Mouse (Mus musculus): ENCODE measurements at regions not wholly inside any gene's neighbourhood (a gene's known extent, or its start where the extent isn't known, plus 50 kb on each side); places are given as distances from the start of the nearest gene placed in this dataset.

GRCm38 (mm10) chr5:77888534-77888933 lies 480.7 kb upstream of the Igfbp7 start:
- Histone ChIP-seq H3K9ac (ENCODE audit: low read depth, poor library complexity, severe bottlenecking) (no peak overlapping the region), H3K4me1 (ENCODE audit: control insufficient read depth, insufficient read depth, low read length) (no peaks in the 10 kb centered on the region), H3K9me3 (replicated peaks; ENCODE audit: control insufficient read depth, insufficient read depth, low read length, poor library complexity, severe bottlenecking) (no peaks in the 10 kb centered on the region), H3K27ac (ENCODE audit: insufficient read depth, low read length) (no peak overlapping the region), H3K4me3 (ENCODE audit: low read depth, low read length) (no peak overlapping the region), H3K36me3 (ENCODE audit: control insufficient read depth, insufficient read depth, low read length, poor library complexity, severe bottlenecking) (no peaks in the 10 kb centered on the region), H3K27me3 (ENCODE audit: control insufficient read depth, insufficient read depth, low read length, poor library complexity, severe bottlenecking) (no peaks in the 10 kb centered on the region; the same call in 1 of the 2 replicates)
- TF ChIP-seq EP300 (IDR thresholded peaks at IDR 0.05; ENCODE audit: insufficient read depth, low read depth, low read length) (no peak), CTCF (IDR thresholded peaks at IDR 0.05; ENCODE audit: low read depth, low read length) (no peak)

- Histone ChIP-seq H3K9me3 (replicated peaks; ENCODE audit: control insufficient read depth, insufficient read depth, low read length, poor library complexity, severe bottlenecking) (no peaks in the 10 kb centered on the region), H3K4me1 (ENCODE audit: control insufficient read depth, insufficient read depth, low read length) (no peaks in the 10 kb centered on the region), H3K9ac (ENCODE audit: low read depth, poor library complexity, severe bottlenecking) (no peak overlapping the region), H3K4me3 (ENCODE audit: low read depth, low read length) (no peak overlapping the region), H3K36me3 (ENCODE audit: control insufficient read depth, insufficient read depth, low read length, poor library complexity, severe bottlenecking) (no peaks in the 10 kb centered on the region), H3K27ac (ENCODE audit: insufficient read depth, low read length) (no peak overlapping the region), H3K27me3 (ENCODE audit: control insufficient read depth, insufficient read depth, low read length, poor library complexity, severe bottlenecking) (no peaks in the 10 kb centered on the region)
- TF ChIP-seq POLR2A (IDR thresholded peaks at IDR 0.05; ENCODE audit: insufficient read depth, low read length) = no peak
- TF ChIP-seq CTCF (IDR thresholded peaks at IDR 0.05; ENCODE audit: low read depth, low read length) = no peak
- no peak for TF ChIP-seq EP300 (IDR thresholded peaks at IDR 0.05; ENCODE audit: insufficient read depth, low read depth, low read length)
Observed at GRCm38 (mm10) chr5:77871403-77871802, 463.6 kb upstream of the Igfbp7 start.

- TF ChIP-seq CTCF (IDR thresholded peaks at IDR 0.05; ENCODE audit: low read depth, low read length) (no peak), EP300 (IDR thresholded peaks at IDR 0.05; ENCODE audit: insufficient read depth, low read depth, low read length) (no peak), POLR2A (IDR thresholded peaks at IDR 0.05; ENCODE audit: insufficient read depth, low read length) (no peak)
- no peak overlapping the region for H3K4me3 ChIP-seq (ENCODE audit: low read depth, low read length)
- H3K9ac ChIP-seq (ENCODE audit: low read depth, poor library complexity, severe bottlenecking) = no peak overlapping the region
- no peaks in the 10 kb centered on the region for H3K27me3 ChIP-seq (ENCODE audit: control insufficient read depth, insufficient read depth, low read length, poor library complexity, severe bottlenecking)
- H3K27ac ChIP-seq (ENCODE audit: insufficient read depth, low read length) = no peak overlapping the region
- no peaks in the 10 kb centered on the region for H3K4me1 ChIP-seq (ENCODE audit: control insufficient read depth, insufficient read depth, low read length)
- H3K9me3 ChIP-seq (replicated peaks; ENCODE audit: control insufficient read depth, insufficient read depth, low read length, poor library complexity, severe bottlenecking) = no peaks in the 10 kb centered on the region
- no peaks in the 10 kb centered on the region for H3K36me3 ChIP-seq (ENCODE audit: control insufficient read depth, insufficient read depth, low read length, poor library complexity, severe bottlenecking)
Observed at GRCm38 (mm10) chr5:77865342-77865741, 457.5 kb upstream of the Igfbp7 start.

GRCm38 (mm10) chr5:77855191-77855590 lies 447.4 kb upstream of the Igfbp7 start:
- Histone ChIP-seq H3K27ac (ENCODE audit: insufficient read depth, low read length) (no peak overlapping the region), H3K9ac (ENCODE audit: low read depth, poor library complexity, severe bottlenecking) (no peak overlapping the region), H3K9me3 (replicated peaks; ENCODE audit: control insufficient read depth, insufficient read depth, low read length, poor library complexity, severe bottlenecking) (no peaks in the 10 kb centered on the region), H3K36me3 (ENCODE audit: control insufficient read depth, insufficient read depth, low read length, poor library complexity, severe bottlenecking) (no peaks in the 10 kb centered on the region), H3K27me3 (ENCODE audit: control insufficient read depth, insufficient read depth, low read length, poor library complexity, severe bottlenecking) (no peaks in the 10 kb centered on the region), H3K4me1 (ENCODE audit: control insufficient read depth, insufficient read depth, low read length) (no peaks in the 10 kb centered on the region), H3K4me3 (ENCODE audit: low read depth, low read length) (no peak overlapping the region)
- no peak for TF ChIP-seq CTCF (IDR thresholded peaks at IDR 0.05; ENCODE audit: low read depth, low read length)
- no peak for TF ChIP-seq POLR2A (IDR thresholded peaks at IDR 0.05; ENCODE audit: insufficient read depth, low read length)
- TF ChIP-seq EP300 (IDR thresholded peaks at IDR 0.05; ENCODE audit: insufficient read depth, low read depth, low read length) = no peak

GRCm38 (mm10) chr5:77853999-77854784 lies 446.4 kb upstream of the Igfbp7 start:
- TF ChIP-seq CTCF (IDR thresholded peaks at IDR 0.05; ENCODE audit: low read depth, low read length) = no peak
- TF ChIP-seq EP300 (IDR thresholded peaks at IDR 0.05; ENCODE audit: insufficient read depth, low read depth, low read length) = no peak
- TF ChIP-seq POLR2A (IDR thresholded peaks at IDR 0.05; ENCODE audit: insufficient read depth, low read length) = no peak
- no peaks in the 10 kb centered on the region for H3K4me1 ChIP-seq (ENCODE audit: control insufficient read depth, insufficient read depth, low read length)
- no peak overlapping the region for H3K4me3 ChIP-seq (ENCODE audit: low read depth, low read length)
- no peak overlapping the region for H3K9ac ChIP-seq (ENCODE audit: low read depth, poor library complexity, severe bottlenecking)
- H3K9me3 ChIP-seq (replicated peaks; ENCODE audit: control insufficient read depth, insufficient read depth, low read length, poor library complexity, severe bottlenecking) = no peaks in the 10 kb centered on the region
- no peaks in the 10 kb centered on the region for H3K27me3 ChIP-seq (ENCODE audit: control insufficient read depth, insufficient read depth, low read length, poor library complexity, severe bottlenecking)
- no peak overlapping the region for H3K27ac ChIP-seq (ENCODE audit: insufficient read depth, low read length)
- H3K36me3 ChIP-seq (ENCODE audit: control insufficient read depth, insufficient read depth, low read length, poor library complexity, severe bottlenecking) = no peaks in the 10 kb centered on the region

- Histone ChIP-seq H3K4me1 (ENCODE audit: control insufficient read depth, insufficient read depth, low read length) (no peaks in the 10 kb centered on the region), H3K36me3 (ENCODE audit: control insufficient read depth, insufficient read depth, low read length, poor library complexity, severe bottlenecking) (no peaks in the 10 kb centered on the region), H3K27me3 (ENCODE audit: control insufficient read depth, insufficient read depth, low read length, poor library complexity, severe bottlenecking) (no peaks in the 10 kb centered on the region), H3K9ac (ENCODE audit: low read depth, poor library complexity, severe bottlenecking) (no peak overlapping the region), H3K27ac (ENCODE audit: insufficient read depth, low read length) (no peak overlapping the region), H3K9me3 (replicated peaks; ENCODE audit: control insufficient read depth, insufficient read depth, low read length, poor library complexity, severe bottlenecking) (no peaks in the 10 kb centered on the region), H3K4me3 (ENCODE audit: low read depth, low read length) (no peak overlapping the region)
- no peak for TF ChIP-seq POLR2A (IDR thresholded peaks at IDR 0.05; ENCODE audit: insufficient read depth, low read length)
- TF ChIP-seq EP300 (IDR thresholded peaks at IDR 0.05; ENCODE audit: insufficient read depth, low read depth, low read length) = no peak
- no peak for TF ChIP-seq CTCF (IDR thresholded peaks at IDR 0.05; ENCODE audit: low read depth, low read length)
Observed at GRCm38 (mm10) chr5:77851645-77852044, 443.8 kb upstream of the Igfbp7 start.
